Mouse (Mus musculus): ENCODE measurements around the gene Otop1.

Otop1 gene

DNA sequence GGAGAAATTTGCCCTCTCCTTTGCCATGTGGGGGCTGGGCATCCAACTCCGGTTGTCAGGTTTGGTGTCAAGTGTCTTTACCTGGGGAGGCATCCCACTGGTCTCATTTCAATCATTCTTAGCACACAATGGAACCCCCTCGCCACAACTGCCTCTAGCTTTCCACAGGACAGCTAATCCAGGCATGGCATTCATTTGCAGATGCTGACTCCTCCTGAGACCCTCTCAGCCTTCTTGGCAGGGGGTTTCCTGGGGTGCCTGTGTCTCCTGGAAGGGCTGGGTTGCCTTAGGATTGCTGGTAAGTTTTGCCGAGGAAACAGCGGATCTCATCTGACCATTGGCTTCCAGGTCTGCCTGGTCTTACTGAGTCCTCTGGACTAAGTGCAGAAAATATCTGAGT is at the start of gene Otop1:
Gene Otop1 (plus strand): TSS at position 202 of the 400 bp plus-strand sequence.
- no peak for ATAC-seq (ENCODE audit: low TSS enrichment)

DNA sequence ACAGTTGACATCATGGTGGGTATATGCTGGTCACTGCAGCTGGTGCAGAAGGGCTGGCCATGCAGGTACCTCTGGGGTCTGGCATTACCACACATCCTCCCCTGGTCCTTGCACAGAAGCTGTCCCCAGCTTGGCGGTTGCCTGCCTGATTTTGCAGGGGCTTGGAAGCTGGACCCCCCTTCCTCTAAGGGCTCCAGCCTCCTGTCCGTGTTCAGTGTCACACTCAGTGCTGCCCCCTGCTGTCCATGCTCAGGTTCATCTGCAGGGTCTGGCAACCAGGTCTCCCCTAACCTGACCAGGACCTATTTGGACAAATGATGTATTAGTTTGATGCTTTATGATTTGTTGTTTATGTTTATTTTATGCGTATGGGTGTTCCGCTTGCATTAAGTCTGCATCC is 40.4 kb upstream of the Otop1 start:
- peak; percentile 81 for ATAC-seq (ENCODE audit: low TSS enrichment)

DNA sequence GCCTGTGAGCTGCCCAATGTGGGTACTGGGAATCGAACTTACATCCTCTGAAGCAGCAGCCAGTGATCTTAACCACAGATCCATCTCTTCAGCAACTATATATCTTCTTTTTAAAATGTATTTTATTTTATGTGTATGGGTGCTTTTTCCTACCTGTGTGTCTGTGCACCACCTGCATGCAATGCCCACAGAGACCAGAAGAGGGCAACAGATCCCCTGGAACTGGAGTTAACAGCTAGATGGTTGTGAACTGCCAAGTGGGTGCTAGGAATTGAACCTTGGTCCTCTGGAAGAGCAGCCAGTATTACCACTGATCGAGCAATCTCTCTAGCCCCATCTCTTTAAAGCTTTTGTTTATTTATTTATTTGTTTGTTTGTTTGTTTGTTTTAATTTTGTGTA is 39.1 kb upstream of the Otop1 start:
- no peak for ATAC-seq (ENCODE audit: low TSS enrichment)

DNA sequence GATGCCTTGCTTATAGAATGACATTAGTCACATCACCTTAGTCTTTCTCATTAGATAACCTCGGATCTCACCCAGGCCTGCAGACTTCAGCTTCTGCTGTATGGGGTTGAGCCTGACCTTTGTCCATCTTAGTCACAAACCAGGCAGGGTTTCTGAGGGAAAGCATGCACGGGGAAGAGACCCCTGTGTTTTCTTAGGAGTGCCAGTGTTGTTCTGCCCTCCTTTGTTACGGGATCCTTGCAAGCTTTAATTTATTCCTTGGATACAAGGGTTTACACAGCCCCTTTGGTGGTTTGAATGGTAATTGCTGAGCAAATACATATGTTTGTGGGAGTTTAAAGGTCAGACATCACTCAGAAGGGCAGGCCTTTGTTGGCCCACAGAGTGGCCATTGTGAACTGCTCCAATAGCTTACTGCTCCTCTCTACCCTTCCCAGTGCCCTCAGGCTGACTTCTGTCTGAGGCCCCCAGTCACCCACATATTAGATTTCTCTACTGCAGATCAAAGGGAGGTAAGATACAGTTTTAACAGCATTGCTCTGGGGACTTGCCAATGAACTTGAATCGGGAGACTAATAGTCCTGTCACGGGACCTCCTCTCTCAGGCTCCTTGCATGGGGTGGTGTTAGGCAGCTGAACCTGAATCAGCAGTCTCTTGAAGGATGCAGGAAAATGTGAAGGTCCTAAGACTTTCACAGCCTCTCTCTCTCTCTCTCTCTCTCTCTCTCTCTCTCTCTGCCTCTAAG is 34.9 kb upstream of the Otop1 start:
- no peak for ATAC-seq (ENCODE audit: low TSS enrichment)

DNA sequence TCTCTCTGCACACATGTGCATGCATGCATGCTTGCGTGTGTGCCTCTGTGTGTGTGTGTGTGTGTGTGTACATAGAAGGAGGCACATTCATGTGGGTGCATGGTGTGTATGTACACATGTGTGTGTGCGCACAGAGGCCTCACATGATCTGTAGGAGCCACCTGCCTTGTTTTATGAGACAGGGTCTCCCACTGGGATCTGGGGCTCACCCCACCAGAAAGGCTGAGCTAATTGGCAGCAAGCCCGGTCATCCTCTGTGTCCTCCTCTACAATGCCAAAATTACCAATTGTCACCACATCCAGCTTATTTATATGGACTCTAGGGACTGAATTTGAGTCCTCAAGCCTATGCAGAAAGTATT is 34.3 kb upstream of the Otop1 start:
- no peak for ATAC-seq (ENCODE audit: low TSS enrichment)

DNA sequence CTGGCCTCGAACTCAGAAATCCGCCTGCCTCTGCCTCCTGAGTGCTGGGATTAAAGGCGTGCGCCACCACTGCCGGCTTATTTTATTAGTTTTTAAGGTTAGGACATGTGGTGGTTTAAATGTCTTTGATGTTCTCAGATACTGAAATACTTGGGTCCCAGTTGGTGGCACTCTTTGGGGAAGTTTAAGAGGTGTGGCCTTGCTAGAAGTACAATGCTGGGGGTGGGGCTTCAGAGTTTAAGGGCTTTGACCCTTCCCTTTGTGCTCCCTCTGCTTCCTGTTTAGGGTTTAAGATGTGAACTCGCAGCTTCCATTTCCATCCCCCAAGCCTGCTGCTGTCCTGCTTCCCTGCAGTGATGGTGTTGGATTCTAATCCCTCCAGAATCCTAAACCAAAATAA is 33.8 kb upstream of the Otop1 start:
- ATAC-seq (ENCODE audit: low TSS enrichment): no peak

DNA sequence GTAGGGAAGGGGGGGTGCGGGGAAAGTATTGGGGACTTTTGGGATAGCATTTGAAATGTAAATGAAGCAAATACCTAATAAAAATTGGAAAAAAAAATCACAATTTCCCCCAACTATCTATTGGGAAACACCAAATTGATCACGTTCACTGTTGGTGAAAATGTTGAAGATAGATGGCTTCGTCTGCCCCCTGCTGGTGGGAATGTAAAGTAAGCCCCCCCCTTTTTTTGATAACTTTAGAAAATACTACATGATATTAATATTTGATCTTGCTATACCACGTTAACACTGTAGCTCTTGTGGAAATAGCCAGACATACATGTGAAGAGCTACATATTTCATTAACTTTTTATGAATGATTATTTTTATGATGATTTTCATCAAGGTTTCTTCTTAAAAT is 20.6 kb upstream of the Otop1 start:
- ATAC-seq (ENCODE audit: low TSS enrichment): no peak

DNA sequence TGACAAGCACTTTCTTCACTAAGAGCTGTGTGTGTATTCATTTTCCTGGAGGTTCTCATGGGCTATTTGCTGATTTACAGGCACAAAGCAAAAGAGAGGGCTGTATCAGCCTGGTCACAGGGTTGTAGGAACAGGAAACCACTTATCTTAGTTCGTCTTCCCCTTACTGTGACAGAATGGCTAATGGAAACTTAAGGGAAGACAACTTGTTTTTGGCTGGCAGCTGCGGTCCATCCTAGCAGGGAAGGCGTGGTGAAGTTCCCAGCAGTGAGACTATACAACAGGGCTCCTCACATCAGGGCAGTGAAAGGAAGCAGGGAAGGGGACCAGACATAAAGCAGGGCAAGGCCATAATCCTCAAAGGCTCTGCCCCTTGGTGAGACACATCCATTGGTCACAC is 20.1 kb upstream of the Otop1 start:
- no peak for ATAC-seq (ENCODE audit: low TSS enrichment)

DNA sequence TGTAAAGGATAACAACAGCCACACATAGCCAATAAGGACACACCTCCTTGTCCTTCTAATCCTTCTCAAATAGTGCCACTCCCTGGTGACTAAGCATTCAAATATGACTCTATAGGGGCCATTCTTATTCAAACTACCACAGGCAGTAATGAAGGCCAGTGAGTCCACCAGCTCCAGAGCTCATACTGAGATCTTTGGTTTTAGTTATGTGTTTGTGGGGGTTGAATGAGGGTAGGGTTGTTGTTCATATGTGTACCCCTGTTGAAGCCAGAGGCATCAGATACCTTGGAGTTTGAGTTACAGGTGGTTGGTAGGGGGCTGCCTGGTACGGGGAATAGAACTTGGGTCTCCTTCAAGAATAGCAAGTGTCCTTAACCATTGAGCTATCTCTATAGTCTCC is 19.2 kb upstream of the Otop1 start:
- no peak for ATAC-seq (ENCODE audit: low TSS enrichment)

DNA sequence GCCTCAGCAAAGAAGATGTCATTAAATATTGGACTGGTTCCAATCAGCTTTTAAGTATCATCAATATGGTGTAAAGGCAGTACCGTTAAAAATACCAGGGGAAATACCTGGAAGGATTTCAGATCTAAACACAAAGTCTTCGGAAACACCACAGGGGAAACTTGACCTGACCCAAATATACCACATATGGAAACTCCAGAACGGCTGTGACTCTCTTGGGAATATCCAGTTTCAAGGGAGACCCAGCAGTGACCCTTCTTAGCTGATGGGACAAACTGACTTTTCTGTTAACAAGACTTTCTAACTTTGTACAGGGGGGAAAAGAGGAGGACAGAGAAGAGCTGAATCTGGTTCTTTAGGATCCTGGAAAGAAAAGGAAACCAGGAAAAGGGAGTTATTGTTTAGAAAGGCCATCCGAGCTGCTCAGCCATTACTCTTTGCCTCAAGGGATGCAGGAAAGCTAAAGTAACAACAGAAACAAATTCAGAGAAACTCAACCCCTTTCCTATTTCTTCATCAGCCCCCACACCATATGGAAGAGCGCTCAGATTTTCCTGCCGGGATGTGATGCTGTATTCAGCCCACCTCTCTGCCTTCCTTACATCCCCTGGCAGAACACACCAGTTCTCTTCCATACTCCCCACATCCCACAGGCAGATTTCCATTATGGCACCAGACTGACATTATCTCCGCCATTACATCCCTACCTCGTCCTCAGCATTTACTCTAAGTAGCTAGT is 17.6 kb upstream of the Otop1 start:
- peak; percentile 68 for ATAC-seq (ENCODE audit: low TSS enrichment)

GRCm38 (mm10) chr5:38258773-38259146 is 17.0 kb upstream of the Otop1 start:
- no peak for ATAC-seq (ENCODE audit: low TSS enrichment)

DNA sequence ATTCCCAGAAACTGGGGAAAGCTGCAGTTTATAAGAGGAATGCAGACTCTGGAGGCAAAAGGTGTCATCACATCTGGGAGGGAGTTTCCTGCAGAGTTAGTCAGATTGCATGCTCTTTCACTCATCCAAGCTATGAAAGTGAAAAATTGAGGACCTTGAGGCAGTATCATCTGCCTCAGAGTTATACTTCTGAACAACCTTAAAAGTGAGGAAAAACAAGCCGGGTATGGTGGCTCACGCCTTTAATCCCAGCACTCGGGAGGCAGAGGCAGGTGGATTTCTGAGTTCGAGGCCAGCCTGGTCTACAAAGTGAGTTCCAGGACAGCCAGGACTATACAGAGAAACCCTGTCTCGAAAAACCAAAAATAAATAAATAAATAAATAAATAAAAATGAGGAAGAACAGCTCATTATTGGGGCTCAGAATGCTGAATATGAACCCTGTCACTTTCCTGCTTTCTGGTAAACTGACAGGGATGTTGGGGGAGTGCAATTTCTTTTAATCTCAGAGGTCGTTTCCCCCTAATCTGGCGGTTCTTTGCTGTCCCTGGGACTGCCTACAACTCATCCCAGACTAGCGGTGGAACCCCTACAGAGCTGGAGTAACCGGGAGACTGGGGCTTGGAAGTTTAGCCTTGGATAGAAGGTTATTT is 16.2 kb upstream of the Otop1 start:
- no peak for ATAC-seq (ENCODE audit: low TSS enrichment)

GRCm38 (mm10) chr5:38260107-38260682 is 15.6 kb upstream of the Otop1 start, which contains the start of gene Tmem128:
Gene Tmem128, plus strand, starts transcription at chr5:38260185.
- peak; percentile 82 for ATAC-seq (ENCODE audit: low TSS enrichment)

- ATAC-seq (ENCODE audit: low TSS enrichment): peak; percentile 66
Measured at GRCm38 (mm10) chr5:38270942-38271341, 4.8 kb upstream of the Otop1 start.

DNA sequence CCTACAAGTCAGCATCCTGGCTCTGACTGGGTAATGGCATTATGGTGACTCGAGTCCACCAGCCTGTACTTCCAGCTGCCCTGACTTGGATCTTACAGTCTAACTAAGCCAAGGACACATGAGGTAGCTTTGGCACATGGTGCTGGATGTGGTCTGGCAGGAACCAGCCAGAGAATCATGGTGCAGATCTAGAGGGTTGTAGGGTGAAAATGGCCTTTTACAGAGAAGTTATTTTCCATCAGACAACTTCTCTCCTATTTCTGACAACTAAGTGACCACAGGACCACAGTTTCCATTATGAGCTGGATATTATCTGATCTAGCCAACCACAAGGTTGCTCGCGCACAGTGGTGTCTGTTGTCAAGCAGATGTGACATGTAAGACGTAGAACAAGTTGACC is 1.9 kb upstream of the Otop1 start:
- no peak for ATAC-seq (ENCODE audit: low TSS enrichment)

DNA sequence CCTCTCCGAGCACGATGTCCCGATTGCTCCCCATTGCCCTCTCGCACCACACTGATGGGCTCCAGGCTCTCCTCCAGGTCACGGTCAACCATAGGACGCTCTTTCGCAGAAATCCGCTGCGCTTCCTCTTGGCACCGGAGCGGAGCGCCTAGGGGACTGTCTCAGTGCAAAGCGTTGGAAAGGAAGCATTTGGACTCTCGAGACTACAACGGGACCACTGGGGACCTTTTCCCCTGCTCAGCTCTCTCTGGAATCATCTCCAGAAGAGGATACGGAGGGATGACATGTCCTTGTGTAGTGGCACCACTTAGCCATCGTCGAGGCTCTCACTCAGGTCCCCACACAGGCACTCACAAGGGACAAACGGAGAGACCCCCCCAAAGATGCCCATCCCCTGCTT is 679 bp downstream of the Otop1 start:
- ATAC-seq (ENCODE audit: low TSS enrichment): no peak

- peak; percentile 45 for ATAC-seq (ENCODE audit: low TSS enrichment)
Measured at GRCm38 (mm10) chr5:38277098-38277866, 1.5 kb downstream of the Otop1 start.

DNA sequence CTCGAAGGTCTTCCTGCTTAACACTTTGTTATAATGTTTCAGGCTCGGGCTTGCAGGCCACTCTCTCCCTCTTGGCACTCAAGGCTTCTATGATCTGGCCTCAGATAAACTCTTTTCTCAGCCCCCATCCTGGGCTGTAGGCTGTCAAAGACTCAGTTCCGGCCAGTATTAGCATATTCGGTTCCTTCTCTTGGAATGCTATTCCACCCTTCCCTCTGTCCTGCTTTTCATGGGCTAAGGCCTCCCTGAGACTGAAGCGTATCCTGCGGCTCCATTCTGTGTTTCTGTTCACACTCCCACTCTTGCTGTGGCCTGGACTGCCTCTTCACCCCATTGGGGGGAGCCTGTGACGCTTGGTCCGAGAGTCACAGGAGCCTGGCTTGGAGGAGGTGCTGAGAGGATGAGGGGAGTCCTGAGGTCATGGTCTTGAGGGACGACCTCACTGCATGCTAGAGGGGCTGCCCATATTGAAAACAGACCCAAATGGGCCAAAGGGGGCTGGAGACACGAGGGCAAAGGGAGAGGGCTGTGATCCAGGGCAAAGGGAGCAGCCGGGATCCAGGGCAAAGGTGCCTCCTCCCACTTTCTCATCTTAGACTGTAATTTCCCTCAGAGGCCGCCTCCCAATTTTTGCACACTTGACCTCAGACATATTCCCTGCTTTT is 2.3 kb downstream of the Otop1 start:
- no peak for ATAC-seq (ENCODE audit: low TSS enrichment)

DNA sequence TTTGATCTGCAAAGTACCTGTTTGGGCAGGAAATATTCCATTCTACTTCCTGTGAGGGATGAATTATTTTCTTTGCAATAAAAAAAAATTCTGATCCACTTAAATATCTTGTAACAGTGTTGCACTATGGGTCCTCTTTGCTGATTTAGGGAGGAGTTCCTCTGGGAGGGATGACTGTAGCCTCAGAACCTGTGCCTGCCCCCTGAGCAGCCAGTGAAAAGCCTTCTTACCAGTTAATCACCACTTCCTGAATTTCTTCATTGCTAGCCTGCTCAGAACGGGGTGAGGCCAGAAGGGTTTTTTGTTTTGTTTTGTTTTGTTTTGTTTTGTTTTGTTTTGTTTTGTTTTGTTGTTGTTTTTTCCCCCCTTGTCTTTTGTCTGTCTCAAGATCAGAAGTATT is 4.3 kb downstream of the Otop1 start:
- ATAC-seq (ENCODE audit: low TSS enrichment): no peak

DNA sequence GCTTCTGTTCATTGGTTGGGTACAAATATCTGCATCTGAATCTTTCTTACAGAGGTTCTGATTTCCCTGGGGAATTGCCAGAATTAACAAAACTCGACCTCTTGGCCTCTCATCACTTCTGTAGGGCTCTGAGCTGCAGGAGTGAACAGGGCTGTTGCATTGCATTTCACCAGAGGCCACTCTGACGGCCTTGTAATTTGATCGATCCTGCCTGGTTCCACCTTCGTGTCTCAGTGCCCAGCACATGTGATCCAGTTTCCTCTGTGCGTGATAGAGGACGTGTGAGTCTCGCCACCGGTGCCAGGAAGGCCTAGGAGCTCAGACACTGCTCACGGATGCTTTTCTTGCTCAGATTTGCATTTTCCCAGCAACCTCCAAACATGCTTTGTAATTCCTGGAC is 10.0 kb downstream of the Otop1 start:
- no peak for ATAC-seq (ENCODE audit: low TSS enrichment)

- ATAC-seq (ENCODE audit: low TSS enrichment): no peak
Measured at GRCm38 (mm10) chr5:38288476-38288875, 12.7 kb downstream of the Otop1 start.

Data from frontal cortex, adult (tissue).